Mouse (Mus musculus): ENCODE data around the gene Zfp109.
"Not testable (repeated sequence)": the region's sequence is repeated elsewhere in the genome, so short reads cannot be mapped to it uniquely, and the experiment has no call there.

Gene Zfp109

DNA sequence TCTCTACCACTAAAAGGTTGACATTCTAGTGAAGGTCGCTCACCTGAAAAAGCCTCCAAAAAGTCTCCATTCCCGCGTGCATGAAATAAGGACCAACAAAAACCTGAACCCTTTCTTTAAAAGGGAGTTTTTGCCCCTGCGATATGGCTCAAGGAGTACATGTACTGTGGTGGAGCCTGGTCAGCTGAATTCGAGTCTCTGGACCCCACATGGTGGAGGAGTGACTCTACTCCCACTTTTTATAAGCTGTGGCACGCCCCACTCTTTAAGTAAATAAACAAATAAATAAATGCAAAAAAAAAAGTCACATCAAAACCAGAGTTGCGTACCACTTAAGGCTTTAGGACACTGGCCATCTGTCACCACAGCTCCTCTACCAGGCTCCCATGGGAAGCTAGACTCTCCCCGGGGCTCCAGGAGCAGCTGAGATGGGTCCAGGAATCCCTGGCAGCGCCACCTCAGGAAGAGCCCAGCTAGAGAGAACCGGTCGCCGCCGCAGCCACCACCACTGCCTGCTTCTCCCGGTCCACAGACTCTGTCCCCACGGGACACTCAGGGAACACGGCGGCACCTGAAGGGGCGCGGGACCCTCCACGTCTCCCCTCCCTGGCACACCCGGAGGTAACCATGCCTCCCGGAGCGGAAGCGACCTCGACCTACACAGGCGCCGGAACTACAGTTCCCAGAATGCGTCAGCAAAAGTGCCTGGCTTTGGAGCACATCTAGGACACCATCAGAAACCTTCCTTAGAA, at the start of gene Zfp109:
Gene Zfp109, minus strand, starts transcription at position 521 of the 752 bp plus-strand sequence.
- DNase-seq (ENCODE audit: low read depth, low spot score) = peak; percentile 38

DNA sequence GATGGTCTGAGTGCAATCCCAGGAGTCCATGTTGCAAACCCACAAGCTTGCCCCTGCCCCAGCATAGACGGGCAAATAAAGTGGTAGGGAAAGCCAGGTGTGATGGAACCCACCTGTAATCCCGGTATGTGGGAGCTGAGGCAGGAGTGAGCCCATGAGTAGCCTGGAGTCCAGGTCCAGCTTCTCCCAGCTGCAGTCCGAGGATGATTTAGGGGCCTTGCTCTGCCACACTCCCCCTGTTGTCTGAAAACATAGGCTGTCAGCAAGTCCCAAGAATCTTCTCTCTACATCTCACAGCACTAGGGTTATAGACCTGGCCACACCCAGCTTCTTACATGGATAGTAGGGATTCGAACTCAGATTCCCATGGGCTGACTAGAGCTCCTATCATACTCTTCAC, 49.6 kb upstream of the Zfp109 start:
- no peak for DNase-seq (ENCODE audit: low read depth, low spot score)

DNA sequence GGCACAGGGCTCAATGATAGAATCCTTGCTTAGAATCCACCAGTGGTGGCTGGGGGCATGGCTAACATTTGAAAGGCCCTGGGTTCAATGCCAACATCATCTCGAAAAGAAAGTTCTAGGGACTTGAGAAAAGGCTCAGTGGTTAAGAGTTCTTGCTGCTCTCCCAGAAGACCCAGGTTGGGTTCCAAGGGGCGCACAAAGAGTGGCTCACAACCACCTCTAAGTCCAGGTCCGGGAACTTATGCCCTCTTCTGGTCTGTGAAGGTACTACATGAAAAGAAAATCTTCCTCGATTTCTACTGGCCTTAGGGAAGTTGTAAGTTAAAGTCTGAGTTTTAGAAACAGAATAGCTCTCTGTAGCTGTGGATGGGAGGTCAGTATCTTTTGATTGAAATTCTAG, 48.7 kb upstream of the Zfp109 start:
- no peak for DNase-seq (ENCODE audit: low read depth, low spot score)

DNA sequence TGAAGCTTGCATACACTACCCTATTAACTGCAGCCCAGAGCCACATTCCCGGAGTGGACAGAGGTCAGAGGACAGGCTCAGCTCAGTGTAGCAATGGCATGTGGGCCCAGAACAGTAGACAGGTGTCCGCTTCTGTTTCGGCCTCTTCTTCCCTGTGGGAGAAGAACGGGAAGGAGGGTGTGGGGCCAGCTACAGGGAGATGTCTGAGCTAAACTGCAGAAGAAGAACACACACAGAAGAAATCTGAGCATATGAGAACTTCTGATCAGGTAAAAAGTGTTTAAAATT, 43.4 kb upstream of the Zfp109 start:
- DNase-seq (ENCODE audit: low read depth, low spot score) = no peak

DNA sequence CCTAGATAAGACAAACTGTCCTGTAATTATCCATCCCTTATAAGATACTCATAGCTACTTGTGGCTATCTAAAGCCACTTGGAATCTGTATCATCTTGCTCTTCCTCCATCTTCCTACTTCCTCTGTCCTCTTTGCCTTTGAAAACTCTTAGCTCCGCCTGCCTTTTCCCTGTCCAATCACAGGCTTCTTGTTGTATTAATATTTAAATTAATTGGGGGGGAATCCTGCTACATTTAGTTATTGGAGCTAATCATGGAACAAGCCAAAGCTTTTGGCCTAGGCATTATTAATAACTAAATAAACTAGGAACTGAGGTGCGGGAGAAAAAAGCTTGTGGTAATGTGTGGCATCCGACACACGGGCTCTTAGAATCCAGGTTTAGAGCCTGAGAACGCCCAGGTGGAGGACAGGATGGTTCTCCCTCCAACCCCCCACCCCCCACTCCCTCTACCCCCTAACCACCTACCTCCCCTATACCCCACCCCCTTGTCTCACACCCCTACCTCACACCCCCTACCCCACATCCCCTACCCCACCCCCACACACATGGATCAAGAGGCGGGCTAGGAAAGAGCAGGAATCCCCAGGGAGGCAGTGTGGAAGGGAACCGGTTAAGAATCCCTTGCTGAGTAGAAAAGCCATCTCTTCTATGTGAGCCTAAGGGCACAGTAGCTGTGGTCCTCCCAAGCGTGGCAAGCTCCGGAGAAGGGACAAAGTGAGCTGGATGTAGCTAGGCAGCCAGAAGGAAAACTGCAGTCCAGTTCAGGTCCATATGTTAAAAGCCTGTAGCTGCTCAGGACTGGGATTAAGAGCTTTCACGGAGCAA, 42.9 kb upstream of the Zfp109 start:
- no peak for DNase-seq (ENCODE audit: low read depth, low spot score)

DNA sequence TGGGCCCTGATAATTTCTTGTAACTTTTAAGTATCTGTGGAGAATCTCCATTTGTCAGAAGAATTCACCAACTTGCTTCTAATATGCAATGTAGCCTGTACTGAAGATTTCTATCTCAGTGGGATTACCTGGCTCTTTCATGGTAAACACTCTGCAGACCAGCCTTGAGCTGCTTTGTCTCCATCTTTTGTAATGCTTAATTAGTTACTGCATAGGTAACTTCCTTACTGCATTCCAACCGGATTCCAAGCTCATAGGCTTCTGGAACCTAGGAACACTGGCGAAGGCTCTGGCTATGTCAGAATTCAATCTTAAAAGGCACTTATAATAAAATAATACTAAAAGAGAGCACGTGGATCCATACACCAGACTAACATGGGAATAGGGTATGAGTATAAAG, 41.4 kb upstream of the Zfp109 start:
- DNase-seq (ENCODE audit: low read depth, low spot score) = not testable (repeated sequence)

DNA sequence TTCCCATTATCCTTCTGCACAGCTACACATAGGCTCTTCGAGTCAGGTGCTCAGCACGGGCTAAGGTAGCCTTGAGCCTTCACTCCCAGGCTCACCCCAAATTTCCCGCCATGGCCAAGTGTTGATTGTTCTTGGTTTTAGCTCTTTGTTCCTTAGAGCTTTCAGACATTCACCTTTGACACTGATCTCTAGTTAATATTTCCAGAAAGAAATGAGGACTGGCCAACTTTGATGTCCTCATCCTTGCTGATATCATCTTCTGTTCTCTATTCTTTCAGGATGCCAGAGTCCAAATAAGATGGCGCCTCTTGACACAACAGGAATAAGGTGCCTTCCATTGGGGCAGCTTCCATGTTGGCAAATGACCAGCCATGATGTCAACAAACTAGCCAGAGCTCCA, 37.1 kb upstream of the Zfp109 start:
- no peak for DNase-seq (ENCODE audit: low read depth, low spot score)

DNA sequence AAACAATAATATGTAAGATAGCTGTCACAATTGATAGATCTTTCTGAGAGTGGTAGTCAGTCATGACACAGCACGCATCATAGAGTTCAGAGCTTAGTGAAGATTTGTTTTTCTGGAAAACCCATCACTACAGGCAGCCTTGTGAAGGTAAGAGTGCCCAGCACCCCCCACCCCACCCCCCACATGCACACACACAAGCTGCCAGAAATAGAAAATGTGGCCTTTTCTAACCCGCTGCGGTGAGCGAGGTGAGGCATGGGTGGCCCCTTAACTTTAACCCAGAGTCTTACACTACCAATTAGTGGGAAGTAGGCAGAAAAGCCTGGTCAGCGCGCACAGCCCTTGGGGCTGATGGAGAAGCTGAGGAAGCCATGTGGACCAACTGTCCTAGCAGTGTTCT, 33.8 kb upstream of the Zfp109 start:
- DNase-seq (ENCODE audit: low read depth, low spot score) = no peak

DNA sequence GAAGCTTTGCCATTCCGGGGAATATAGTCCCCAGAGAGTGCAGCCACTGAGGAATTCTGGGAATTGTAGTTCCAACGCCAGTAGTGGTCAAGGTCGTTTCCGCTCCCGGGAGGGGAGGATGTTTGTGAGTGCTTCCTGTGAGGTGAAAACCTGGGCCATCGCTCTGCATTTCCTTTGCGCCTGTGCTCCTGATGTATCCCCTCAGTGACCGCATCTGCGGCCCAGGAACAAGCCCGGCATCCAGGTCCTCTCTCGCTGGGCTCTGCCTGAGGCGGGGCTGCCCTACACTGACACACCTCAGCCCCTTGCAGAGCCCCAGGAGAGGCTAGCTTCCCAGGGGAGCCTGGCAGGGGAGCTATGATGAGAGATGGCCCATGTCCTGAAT, 32.9 kb upstream of the Zfp109 start, which contains the start of gene Zfp93:
Gene Zfp93, plus strand, starts transcription at position 133 of the 385 bp plus-strand sequence.
- no peak for DNase-seq (ENCODE audit: low read depth, low spot score)

DNA sequence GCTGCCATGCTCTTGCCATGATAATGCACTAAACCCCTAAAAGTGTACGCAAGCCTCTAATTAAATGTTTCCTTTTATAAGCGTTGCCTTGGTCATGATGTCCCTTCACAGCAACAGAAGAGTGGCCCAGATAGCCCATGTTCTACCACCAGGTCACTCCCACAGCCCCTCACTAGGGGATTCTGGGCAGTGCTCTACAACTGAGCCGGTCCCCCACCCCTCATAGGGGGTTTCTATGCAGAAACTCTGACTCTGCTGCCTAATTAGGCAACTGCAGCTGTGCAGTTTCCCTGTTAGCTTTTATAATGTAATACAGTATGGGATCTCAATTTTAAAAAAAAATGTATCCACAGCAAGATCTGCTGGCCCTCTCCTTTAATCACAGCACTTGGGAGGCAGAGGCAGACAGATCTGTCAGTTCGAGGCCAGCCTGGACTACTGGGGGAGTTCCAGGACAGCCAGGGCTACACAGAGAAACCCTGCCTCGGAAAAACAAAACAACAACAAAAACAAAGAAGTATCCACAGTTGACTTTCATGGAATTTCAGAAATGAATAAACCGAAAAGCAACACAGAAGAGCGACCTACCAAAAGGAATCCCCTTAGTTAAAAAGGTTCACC, 32.4 kb upstream of the Zfp109 start:
- DNase-seq (ENCODE audit: low read depth, low spot score) = no peak

DNA sequence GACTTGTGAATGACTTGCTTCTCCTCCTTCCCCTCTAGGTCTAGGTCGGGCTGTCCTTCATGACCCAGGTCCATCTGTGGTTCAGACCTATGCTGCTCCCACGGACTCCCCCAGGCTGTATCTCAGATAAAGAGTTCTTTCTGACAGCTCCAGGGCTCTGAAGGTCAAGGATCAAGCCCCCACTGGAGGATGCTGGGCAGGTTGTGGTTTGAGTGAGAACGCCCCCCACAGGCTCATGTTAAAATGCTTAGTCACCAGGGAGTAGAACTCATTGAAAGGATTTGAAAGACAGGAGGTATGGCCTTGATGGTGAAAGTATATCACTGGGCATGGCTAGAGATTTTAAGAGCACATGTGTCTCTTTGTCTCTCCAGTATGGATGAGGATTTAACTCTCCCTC, 31.9 kb upstream of the Zfp109 start:
- DNase-seq (ENCODE audit: low read depth, low spot score) = no peak

DNA sequence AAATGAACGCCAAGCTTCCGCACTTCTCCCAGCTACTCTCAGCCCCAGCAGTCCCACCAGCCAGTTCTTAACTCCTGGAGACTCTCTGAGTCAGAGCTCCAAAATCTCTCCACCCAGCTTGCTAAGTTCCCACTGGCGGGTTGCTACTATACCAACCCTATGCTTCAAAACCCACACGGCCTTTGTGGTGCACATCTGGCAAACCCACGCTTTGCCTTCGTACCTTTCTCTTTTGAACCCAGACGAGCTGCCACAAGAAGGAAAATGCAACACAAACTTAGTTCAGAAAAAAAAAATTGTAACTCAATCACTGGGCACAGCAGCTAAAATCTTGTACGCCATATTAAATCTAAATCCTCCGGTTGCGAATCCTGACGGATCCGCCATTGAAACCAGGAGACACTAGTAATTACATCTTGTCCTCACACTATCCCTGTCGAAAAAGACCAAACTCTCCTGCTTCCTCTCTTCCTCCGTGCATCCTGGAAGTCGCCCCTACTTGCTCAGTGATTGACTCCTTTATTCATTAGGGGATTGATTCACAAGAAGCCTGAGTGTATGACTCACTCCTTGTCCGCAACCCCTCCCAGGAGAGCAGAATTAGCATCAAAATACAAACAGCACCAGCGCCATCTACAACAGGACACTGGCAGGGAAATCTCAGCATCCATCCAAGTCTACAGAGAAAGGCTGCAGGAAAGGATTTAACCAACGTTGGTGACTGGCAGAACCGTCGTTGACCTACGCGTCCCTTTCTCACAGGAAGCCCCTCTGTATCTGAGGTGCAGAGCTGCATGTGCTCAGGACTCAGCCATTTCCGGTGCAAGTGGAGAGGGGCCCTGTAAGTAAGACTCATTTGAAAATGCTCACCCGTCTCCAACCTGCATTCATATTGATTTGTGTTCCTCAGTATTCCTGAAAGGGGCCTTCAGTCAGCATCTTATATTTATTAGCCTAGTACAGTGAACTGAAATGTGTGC, 31.1 kb upstream of the Zfp109 start:
- no peak for DNase-seq (ENCODE audit: low read depth, low spot score)

DNA sequence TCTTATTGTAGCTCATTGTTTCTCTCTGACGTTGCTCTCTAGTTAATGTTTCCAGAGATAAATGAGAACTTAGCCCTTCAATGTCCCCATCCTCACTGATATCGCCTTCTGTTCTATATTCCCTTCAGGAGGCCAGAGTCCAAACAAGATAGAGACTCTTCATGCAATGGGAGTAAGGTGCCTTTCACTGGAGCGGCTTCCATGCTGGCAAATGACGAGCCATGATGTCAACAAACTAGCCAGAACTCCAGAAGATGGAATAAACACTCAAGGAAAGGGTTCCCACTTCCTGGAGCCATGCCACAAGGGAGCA, 22.6 kb upstream of the Zfp109 start:
- DNase-seq (ENCODE audit: low read depth, low spot score) = no peak

DNA sequence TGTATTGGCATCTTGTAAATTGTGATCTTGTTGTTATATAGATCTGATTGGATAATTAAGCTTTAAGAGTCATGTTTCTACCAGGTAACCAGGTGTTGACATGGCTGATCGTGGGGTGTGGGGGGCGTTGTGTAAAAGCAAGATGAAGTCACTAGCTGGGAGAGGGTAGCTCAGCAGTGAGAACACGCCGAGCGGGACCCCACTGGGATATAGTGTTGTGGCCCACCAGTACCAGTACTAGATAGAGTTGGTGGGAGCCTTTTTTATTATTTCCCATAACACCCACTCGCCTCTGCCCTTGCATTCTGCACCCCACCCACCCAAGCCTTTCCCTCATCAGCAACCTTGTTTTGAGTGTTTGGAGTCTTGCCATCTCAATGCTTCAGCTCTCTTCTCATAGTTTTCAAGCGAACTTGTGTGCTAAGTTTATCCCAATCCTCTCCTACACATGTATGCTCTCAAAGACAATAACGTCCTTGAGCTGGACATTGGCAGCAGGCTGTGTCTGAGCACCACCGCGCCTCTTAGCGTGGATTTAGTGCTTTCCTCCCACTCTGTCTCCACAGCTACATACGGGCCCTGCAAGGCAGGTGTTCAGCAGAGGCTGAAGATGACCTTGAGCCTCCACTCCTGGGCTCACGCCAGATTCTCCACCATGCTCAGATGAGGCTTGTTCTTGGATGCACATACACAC, 22.1 kb upstream of the Zfp109 start:
- DNase-seq (ENCODE audit: low read depth, low spot score) = no peak

DNA sequence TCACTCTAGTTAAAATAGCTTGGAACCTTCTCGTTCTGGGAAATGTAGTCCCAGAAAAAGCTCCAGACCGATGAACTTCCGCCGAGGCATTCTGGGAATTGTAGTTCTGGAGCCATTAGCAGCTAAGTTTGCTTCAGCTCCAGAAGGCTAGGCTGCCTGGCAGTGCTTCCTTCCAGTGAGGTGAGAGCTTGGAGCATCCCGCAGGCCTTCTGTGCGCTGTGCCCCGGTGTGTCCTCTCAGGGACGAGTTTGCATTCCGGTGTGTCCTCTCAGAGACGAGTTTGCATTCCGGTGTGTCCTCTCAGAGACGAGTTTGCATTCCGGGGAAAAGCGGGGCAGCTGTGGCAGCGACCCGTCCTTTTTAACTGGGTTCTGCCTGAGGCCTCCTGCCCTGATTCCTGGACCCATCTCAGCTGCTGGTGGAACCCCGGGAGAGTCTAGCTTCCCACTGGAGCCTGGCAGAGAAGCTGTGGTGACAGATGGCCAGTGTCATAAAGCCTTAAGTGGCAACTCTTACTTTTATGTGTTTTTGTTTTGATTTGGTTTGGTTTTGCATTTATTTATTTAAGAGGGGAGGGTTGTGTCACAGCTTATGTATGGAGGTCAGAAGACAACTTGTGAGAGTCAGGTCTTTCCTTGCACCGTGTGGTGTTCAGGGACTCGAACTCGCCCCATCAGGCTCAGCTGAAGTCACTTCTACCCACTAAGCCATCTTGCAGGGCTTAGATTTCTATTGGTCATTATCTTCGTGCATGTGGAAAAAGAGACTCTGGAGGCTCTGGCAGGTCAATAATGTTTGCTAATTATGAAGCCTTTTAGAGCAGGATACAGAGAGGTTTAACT, 17.5 kb upstream of the Zfp109 start, which contains the start of gene Zfp108:
Gene Zfp108, plus strand, starts transcription at position 162 of the 842 bp plus-strand sequence.
- no peak for DNase-seq (ENCODE audit: low read depth, low spot score)

DNA sequence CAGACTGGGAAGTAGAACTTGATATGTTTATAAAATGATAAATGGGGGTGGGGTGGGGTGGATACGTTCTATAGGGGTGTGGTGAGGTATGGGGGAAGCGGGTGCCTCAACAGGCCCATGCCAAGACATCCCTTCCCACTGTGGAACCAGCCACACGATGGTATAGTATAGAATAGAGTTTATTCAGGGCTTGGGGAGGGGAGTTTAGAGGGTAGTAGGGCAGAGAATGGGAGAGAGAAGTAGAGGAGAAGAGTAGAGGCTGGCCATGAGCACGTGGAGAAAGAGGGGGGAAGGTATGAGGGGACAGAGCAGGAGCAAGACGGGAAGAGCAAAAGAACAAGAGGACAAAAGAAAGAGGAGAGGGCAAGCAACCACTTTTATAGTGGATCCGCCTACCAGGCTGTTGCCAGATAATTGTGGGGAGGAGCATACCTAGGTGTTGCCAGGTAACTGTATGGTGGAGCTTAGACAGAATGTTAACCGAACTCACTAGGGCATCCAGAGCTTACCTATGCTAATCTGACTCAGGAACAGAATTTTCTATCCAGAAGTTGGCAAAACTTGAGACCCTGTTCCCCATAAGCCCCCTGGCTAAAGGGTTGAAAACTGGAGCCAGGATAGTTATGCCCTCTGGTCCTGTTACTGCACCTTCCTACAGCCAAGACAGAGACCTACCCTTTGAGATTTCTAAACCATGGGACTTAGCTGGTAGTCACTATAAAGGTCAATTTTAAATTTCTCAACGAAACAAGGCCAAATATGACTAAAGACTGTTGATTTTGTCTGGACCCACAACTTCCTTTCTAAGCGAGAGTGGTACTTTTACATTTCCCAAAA, 16.6 kb upstream of the Zfp109 start:
- no peak for DNase-seq (ENCODE audit: low read depth, low spot score)

DNA sequence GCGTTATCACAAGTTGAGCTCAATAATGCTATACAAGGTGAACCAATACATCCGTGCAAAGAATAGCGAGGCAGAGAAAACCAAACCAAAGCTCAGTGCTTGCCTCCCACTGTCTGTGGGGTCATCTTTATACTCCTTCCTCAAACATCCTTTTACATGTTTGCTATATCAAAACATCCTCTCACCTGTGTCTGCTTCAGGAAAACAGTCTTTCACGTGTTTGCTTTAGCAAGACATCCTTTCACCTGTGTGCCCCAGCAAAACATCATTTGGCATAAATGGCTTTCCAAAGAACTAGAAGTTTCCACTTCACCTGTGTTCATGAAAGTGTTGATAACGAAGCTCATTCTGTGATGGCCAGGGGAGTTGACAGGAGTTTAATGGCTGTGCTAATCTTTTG, 26.0 kb downstream of the Zfp109 start, which contains the start of gene Zfp111:
Gene Zfp111, minus strand, starts transcription at position 101 of the 400 bp plus-strand sequence.
- DNase-seq (ENCODE audit: low read depth, low spot score) = no peak

DNA sequence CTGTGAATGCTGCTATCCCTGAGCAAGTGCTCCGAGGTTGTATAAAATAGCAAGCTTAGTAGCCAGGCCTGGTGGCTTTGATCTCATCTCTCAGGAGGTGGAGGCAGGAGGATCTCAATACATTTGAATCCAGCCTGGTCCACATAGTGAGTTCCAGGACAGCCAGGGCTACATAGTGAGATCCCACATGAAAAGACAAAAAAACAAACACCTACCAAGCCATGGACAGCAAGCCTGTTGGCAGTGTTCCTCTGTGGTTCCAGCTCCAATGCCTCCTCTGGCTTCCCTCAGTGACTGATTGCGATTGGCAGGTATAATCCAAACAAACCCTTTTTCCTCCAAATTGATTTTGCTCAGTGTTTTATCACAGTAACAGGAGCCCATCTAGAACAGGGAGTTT, 27.1 kb downstream of the Zfp109 start:
- DNase-seq (ENCODE audit: low read depth, low spot score) = no peak

DNA sequence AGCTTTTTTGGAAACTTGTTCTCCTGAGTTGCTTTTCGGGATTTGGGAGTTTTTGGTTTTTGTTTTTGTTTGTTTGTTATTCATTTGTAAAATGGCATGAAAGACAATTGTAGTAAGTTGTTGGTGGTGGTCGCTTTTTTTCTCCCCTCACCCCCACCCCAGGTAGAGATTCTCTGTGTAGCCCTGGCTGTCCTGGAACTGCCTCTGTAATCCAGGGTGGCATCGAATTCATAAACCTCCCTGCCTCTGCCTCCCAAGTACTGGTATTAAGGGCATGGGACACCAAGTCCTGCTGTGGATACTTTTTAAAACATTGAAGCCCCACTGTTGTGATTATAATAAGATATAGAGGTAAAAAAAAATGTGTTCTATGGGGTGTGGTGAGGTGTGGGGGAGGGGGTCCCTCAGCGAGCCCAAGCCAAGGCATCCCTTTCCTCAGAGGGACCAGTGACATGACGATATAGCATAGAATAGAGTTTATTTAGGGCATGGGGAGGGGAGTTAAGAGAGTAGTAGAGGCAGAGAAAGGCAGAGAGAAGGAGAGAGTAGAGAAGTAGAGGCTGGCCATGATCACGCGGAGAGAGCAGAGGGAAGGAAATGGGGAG, 29.0 kb downstream of the Zfp109 start:
- DNase-seq (ENCODE audit: low read depth, low spot score) = no peak
